Mouse (Mus musculus) neural tube, embryonic 14.5 days (tissue): ENCODE data around the gene Mgat4e. TPM values are rescaled to one million over a fixed set of nuclear protein-coding genes. Genes with fewer than 3 reads are reported as not detected.

Source experiments
- ATAC-seq: fragments of 200-750 bp; cut with Nextera tagmentation; 2 replicates; pipeline ENCODE4 v1.8.0; 2017; ENCODE audit warnings: low read depth, mild to moderate bottlenecking, moderate TSS enrichment, moderate library complexity
- H3K27ac ChIP-seq: fragments of 300-500 bp; sonication (generic); 2 replicates; pipeline ENCODE4 v1.5.1; 2014; ENCODE audit warnings: low read depth, mild to moderate bottlenecking, control low read depth, low read length, moderate library complexity, mixed read lengths
- H3K27me3 ChIP-seq: fragments of 300-500 bp; sonication (generic); 2 replicates; pipeline ENCODE4 v1.6.1; 2014; ENCODE audit warnings: low read length; ENCODE audit not compliant: control insufficient read depth, insufficient read depth
- H3K36me3 ChIP-seq: fragments of 300-500 bp; sonication (generic); 2 replicates; pipeline ENCODE4 v1.6.1; 2014; ENCODE audit warnings: low read length, mixed read lengths; ENCODE audit not compliant: control insufficient read depth, insufficient read depth
- H3K4me1 ChIP-seq: fragments of 300-500 bp; sonication (generic); 2 replicates; pipeline ENCODE4 v1.6.1; 2014; ENCODE audit warnings: low read length; ENCODE audit not compliant: control insufficient read depth, insufficient read depth
- H3K4me2 ChIP-seq: fragments of 300-500 bp; sonication (generic); 2 replicates; pipeline ENCODE4 v1.6.1; 2014; ENCODE audit warnings: mild to moderate bottlenecking, low read depth, low read length, control low read depth
- H3K4me3 ChIP-seq: fragments of 300-500 bp; sonication (generic); 2 replicates; pipeline ENCODE4 v1.5.1; 2014; ENCODE audit warnings: low read depth, low read length, control low read depth, mixed read lengths
- H3K9ac ChIP-seq: fragments of 300-500 bp; sonication (generic); replicated peaks from 2 replicates; pipeline ENCODE4 v1.6.1; 2014; ENCODE audit warnings: low read depth, mild to moderate bottlenecking, control low read depth, low read length, mixed read lengths
- H3K9me3 ChIP-seq: fragments of 300-500 bp; sonication (generic); 2 replicates; pipeline ENCODE4 v1.6.1; 2016; ENCODE audit warnings: low read length; ENCODE audit not compliant: control insufficient read depth
- WGBS: fragments of 180-500 bp; shearing (Covaris S2); extraction: QIAGEN DNeasy Blood & Tissue Kit; methylation state at CpG from one replicate; pipeline ENCODE4 v1.1.7; 2014; 5-methylcytosine and 5-hydroxymethylcytosine counted together
- polyA plus RNA-seq: library from polyadenylated mRNA; unstranded; fragments of >200 nt; fragmentation: Nextera tagmentation; extraction: Ambion mirVana; gene quantifications from 2 replicates; pipeline ENCODE4 v1.2.1, GENCODE M21; 2014

The Mgat4e gene
- polyA plus RNA-seq: not detected in 2 replicates

DNA sequence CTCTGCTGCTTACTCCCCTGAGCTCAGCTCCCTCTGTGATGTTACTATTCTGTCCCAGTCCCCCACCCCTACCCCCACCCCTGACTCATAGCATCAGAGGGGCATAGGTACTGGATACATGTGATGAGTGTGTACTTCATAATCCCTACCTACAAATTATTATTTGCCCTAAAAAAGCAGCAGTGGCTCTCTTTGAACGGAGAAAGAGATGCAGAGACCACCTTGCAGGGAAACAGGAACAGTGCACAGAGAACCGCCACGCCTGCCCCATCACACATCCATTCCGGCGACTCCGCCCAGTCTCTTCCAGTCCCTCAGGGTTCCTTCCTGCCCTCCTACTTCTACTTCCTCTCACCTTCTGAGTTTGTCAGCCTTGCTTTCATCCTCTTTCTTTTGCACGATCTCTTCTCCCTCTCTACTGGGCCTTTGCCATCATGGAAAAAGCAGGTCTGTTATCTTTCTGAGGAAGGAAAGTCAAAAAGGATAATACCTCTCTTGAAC is at the start of gene Mgat4e:
Mgat4e (minus strand) TSS at position 51 of the 501 bp plus-strand sequence.
- no peak for ATAC-seq
- Histone ChIP-seq H3K9me3 (no peaks in the 10 kb centered on the region), H3K36me3 (no peaks in the 10 kb centered on the region), H3K4me3 (no peak within 1 kb of the TSS), H3K4me1 (no peaks in the 10 kb centered on the region), H3K9ac (no peak within 1 kb of the TSS), H3K27me3 (no peaks in the 10 kb centered on the region), H3K27ac (no peak within 1 kb of the TSS), H3K4me2 (no peak within 1 kb of the TSS)
- WGBS: 50% methylated on average over 7 of the region's 7 CpGs

- no peaks in the 10 kb centered on the region for H3K9me3 ChIP-seq
- H3K4me1 ChIP-seq: no peaks in the 10 kb centered on the region
- no peak for ATAC-seq
- peaks cover 66% of the 10 kb centered on the region for H3K36me3 ChIP-seq
- H3K4me3 ChIP-seq: no peak overlapping the region
- H3K27me3 ChIP-seq: no peaks in the 10 kb centered on the region
- no peak overlapping the region for H3K27ac ChIP-seq
- no peak overlapping the region for H3K4me2 ChIP-seq
- WGBS: 88% methylated on average over 9 of the region's 9 CpGs
- no peak overlapping the region for H3K9ac ChIP-seq
These were observed 48.0 kb upstream of the Mgat4e start for GRCm38 (mm10) chr1:134597339-134598054.

DNA sequence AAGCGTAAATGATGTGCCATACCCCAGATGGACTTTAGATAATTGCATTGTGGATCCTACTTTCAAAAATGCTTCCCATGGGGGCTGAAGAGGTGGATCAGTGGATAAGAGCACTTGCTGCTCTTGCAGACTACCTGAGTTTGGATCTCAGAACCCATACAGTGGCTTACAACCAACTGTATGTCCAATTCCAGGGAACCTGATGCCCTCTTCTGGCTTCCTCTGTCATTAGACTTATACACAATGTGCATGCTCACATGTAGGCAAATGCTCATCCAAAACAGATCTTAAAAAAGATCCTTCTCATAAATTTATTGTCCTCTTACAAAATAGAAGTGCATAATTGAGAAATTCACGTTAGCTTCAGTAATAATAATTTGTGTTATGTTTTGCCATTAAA is 42.3 kb upstream of the Mgat4e start:
- H3K9me3 ChIP-seq: no peaks in the 10 kb centered on the region
- no peaks in the 10 kb centered on the region for H3K27me3 ChIP-seq
- 93% methylated on average over 2 of the region's 2 CpGs for whole genome bisulfite sequencing
- no peak overlapping the region for H3K4me2 ChIP-seq
- ATAC-seq: no peak
- no peak overlapping the region for H3K9ac ChIP-seq
- H3K36me3 ChIP-seq: peaks cover 50% of the 10 kb centered on the region; the same call in 1 of the 2 replicates
- no peak overlapping the region for H3K4me3 ChIP-seq
- no peaks in the 10 kb centered on the region for H3K4me1 ChIP-seq
- no peak overlapping the region for H3K27ac ChIP-seq

- no peak for ATAC-seq
- Histone ChIP-seq H3K9ac (no peak overlapping the region), H3K4me2 (no peak overlapping the region), H3K27me3 (no peaks in the 10 kb centered on the region), H3K4me1 (no peaks in the 10 kb centered on the region), H3K4me3 (no peak overlapping the region), H3K36me3 (peaks cover 41% of the 10 kb centered on the region; the same call in 1 of the 2 replicates), H3K27ac (no peak overlapping the region), H3K9me3 (no peaks in the 10 kb centered on the region)
These were observed 40.2 kb upstream of the Mgat4e start for GRCm38 (mm10) chr1:134589676-134590075.

DNA sequence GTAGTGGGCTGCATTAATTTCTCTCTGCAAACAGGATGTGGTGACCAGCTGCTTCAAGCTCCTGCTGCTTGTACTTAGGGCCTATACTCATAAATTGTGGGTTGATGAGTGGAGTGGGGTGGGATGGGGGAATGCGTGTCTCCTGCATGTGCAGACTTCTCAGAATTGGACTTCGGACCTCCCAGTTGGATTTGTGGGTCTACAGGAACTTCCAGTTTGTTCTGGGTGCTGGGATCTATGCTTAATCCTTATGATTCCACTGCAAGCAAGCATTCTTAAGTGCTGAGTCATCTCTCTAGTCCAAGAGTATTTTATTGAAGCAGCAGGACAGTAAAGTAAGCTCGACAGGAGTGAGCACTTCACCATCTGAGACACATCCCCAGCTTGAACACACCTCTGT is 34.1 kb upstream of the Mgat4e start:
- Histone ChIP-seq H3K4me2 (no peak overlapping the region), H3K27me3 (no peaks in the 10 kb centered on the region), H3K4me1 (no peaks in the 10 kb centered on the region), H3K9me3 (no peaks in the 10 kb centered on the region), H3K9ac (no peak overlapping the region), H3K36me3 (peaks cover 15% of the 10 kb centered on the region; the same call in 1 of the 2 replicates), H3K27ac (no peak overlapping the region), H3K4me3 (no peak overlapping the region)
- ATAC-seq: no peak
- 72% methylated on average over 3 of the region's 3 CpGs for WGBS

DNA sequence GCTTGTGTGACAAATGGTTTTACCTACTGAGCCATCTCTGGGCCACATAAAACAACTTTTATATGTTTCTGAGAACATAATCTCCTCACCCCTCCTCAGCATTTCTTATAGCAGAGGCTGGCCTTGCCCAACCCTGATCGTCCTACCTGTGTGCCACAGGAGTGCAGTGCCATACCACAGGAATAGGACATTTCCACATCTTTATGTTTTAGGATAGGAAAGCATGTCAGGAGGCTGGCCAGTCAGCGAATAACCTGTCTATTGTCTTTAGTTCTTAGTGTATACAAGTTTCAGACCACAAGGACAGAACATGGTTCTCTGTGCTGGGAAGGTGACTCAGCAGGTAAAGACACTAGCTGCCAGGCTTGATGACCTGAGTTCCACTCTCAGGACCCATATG is 31.3 kb upstream of the Mgat4e start:
- no peak overlapping the region for H3K4me2 ChIP-seq
- H3K27ac ChIP-seq: no peak overlapping the region
- H3K36me3 ChIP-seq: no peaks in the 10 kb centered on the region
- H3K4me1 ChIP-seq: no peaks in the 10 kb centered on the region
- no peak overlapping the region for H3K9ac ChIP-seq
- no peaks in the 10 kb centered on the region for H3K9me3 ChIP-seq
- H3K4me3 ChIP-seq: no peak overlapping the region
- 95% methylated on average over 2 of the region's 2 CpGs for WGBS
- H3K27me3 ChIP-seq: no peaks in the 10 kb centered on the region
- ATAC-seq: no peak

- H3K27me3 ChIP-seq: no peaks in the 10 kb centered on the region
- ATAC-seq: no peak
- H3K9me3 ChIP-seq: no peaks in the 10 kb centered on the region
- no peak overlapping the region for H3K27ac ChIP-seq
- H3K4me3 ChIP-seq: no peak overlapping the region
- no peak overlapping the region for H3K9ac ChIP-seq
- no peaks in the 10 kb centered on the region for H3K36me3 ChIP-seq
- no peak overlapping the region for H3K4me2 ChIP-seq
- H3K4me1 ChIP-seq: no peaks in the 10 kb centered on the region
- 87% methylated on average over 6 of the region's 6 CpGs for WGBS
These were observed 28.1 kb upstream of the Mgat4e start for GRCm38 (mm10) chr1:134577384-134578120.

GRCm38 (mm10) chr1:134573932-134574315 is 24.4 kb upstream of the Mgat4e start:
- H3K4me2 ChIP-seq: no peak overlapping the region
- no peaks in the 10 kb centered on the region for H3K9me3 ChIP-seq
- H3K4me1 ChIP-seq: no peaks in the 10 kb centered on the region
- ATAC-seq: no peak
- no peak overlapping the region for H3K27ac ChIP-seq
- H3K36me3 ChIP-seq: no peaks in the 10 kb centered on the region
- no peak overlapping the region for H3K4me3 ChIP-seq
- H3K9ac ChIP-seq: no peak overlapping the region
- no peaks in the 10 kb centered on the region for H3K27me3 ChIP-seq
- 82% methylated on average over 5 of the region's 5 CpGs for WGBS

GRCm38 (mm10) chr1:134573300-134573931 is 23.9 kb upstream of the Mgat4e start:
- Histone ChIP-seq H3K9me3 (no peaks in the 10 kb centered on the region), H3K27ac (no peak overlapping the region), H3K4me3 (no peak overlapping the region), H3K9ac (no peak overlapping the region), H3K36me3 (no peaks in the 10 kb centered on the region), H3K4me2 (no peak overlapping the region), H3K4me1 (no peaks in the 10 kb centered on the region), H3K27me3 (no peaks in the 10 kb centered on the region)
- ATAC-seq: no peak
- 77% methylated on average over 1 of the region's 1 CpGs for WGBS
